Mouse (Mus musculus) ES-Bruce4 (cell line): ENCODE data around the gene Gm10912.

Source experiments
- CTCF ChIP-seq: IDR thresholded peaks from one replicate; pipeline ENCODE4 v1.8.1; 2011; ENCODE audit warnings: low read depth, low read length
- EP300 ChIP-seq: IDR thresholded peaks from 2 replicates; pipeline ENCODE4 v1.6.1; 2011; ENCODE audit warnings: low read depth, low read length; ENCODE audit not compliant: insufficient read depth
- POLR2A ChIP-seq: IDR thresholded peaks from one replicate; pipeline ENCODE4 v1.8.1; 2011; ENCODE audit warnings: low read length; ENCODE audit not compliant: insufficient read depth

DNA sequence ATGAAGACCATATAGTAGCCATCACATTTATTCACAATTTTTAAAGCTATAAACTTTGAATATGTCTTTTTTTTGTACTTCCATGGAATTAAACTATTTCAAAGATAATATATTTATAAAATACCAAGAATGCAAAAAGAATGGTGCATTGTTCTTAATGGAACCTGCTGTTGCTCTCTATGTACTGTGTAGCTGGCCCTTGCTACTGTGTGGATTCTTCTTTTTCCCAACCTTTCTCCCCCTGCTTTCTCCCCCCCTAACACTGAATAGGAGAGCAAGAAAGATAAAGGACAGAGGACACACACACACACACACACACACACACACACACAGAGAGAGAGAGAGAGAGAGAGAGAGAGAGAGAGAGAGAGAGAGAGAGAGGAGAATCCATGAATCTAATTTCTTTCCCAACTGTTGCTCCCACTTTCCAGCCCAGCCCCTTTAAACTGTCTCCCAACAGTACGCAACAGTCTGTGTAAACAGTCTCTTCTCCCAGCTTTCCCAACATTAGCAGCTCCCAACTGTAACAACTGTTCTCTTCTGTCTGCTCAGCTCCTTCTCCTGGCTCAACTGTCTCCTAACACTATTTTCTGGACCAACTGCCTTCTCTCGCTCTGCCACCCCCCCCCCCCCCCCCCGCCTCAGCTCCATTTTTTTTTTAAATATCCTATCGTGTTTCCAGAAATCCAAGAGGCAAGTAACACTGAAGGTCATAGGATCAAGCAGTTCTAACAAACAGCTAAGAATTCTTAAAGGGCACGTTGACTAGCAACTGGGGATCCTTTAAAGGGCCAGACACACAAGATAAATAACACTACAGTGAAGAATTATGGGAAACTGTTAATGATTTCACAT is 21.8 kb upstream of the Gm10912 start:
- TF ChIP-seq CTCF (no peak), POLR2A (no peak), EP300 (no peak)
